Mouse (Mus musculus): ENCODE data around the gene Smyd3. TPM values are rescaled to one million over a fixed set of nuclear protein-coding genes. Genes with fewer than 3 reads are reported as not detected.

Gene Smyd3
- polyA plus RNA-seq, 1 experiment from 2014 or later, result 22.1 TPM

- Histone ChIP-seq H3K36me3 (no peaks in the 10 kb centered on the region), H3K4me3 (no peak overlapping the region), H3K4me2 (replicated peaks) (no peak overlapping the region), H3K9ac (no peak overlapping the region), H3K9me3 (no peaks in the 10 kb centered on the region), H3K27me3 (no peaks in the 10 kb centered on the region), H3K4me1 (peaks cover 10% of the 10 kb centered on the region), H3K27ac (no peak overlapping the region)
- 60% methylated on average over 3 of the region's 3 CpGs for WGBS
- no peak for ATAC-seq (ENCODE audit: low FRiP score, low read depth)
These were observed 288.3 kb downstream of the Smyd3 start for GRCm38 (mm10) chr1:179229515-179229914.

GRCm38 (mm10) chr1:179220290-179220689 is 297.6 kb downstream of the Smyd3 start:
- Histone ChIP-seq H3K4me3 (no peak overlapping the region), H3K9me3 (no peaks in the 10 kb centered on the region), H3K4me2 (replicated peaks) (no peak overlapping the region), H3K27me3 (no peaks in the 10 kb centered on the region), H3K4me1 (peaks cover 8% of the 10 kb centered on the region), H3K27ac (no peak overlapping the region), H3K36me3 (no peaks in the 10 kb centered on the region), H3K9ac (no peak overlapping the region)
- 29% methylated on average over 1 of the region's 1 CpGs for WGBS
- no peak for ATAC-seq (ENCODE audit: low FRiP score, low read depth)

- no peak for ATAC-seq (ENCODE audit: low FRiP score, low read depth)
- Histone ChIP-seq H3K9ac (no peak overlapping the region), H3K9me3 (no peaks in the 10 kb centered on the region), H3K27me3 (no peaks in the 10 kb centered on the region), H3K4me2 (replicated peaks) (no peak overlapping the region), H3K27ac (no peak overlapping the region), H3K4me1 (peaks cover 11% of the 10 kb centered on the region), H3K36me3 (no peaks in the 10 kb centered on the region), H3K4me3 (no peak overlapping the region)
- 35% methylated on average over 5 of the region's 5 CpGs for WGBS
These were observed 299.8 kb downstream of the Smyd3 start for GRCm38 (mm10) chr1:179218061-179218460.

- Histone ChIP-seq H3K4me2 (replicated peaks) (no peak overlapping the region), H3K36me3 (no peaks in the 10 kb centered on the region), H3K4me1 (peaks cover 19% of the 10 kb centered on the region), H3K27me3 (no peaks in the 10 kb centered on the region), H3K9ac (no peak overlapping the region), H3K27ac (no peak overlapping the region), H3K9me3 (no peaks in the 10 kb centered on the region), H3K4me3 (no peak overlapping the region)
- WGBS, result 27% methylated on average over 4 of the region's 4 CpGs
- ATAC-seq (ENCODE audit: low FRiP score, low read depth), result no peak
These were observed 300.8 kb downstream of the Smyd3 start for GRCm38 (mm10) chr1:179217036-179217435.

- H3K4me2 ChIP-seq (replicated peaks), result no peak overlapping the region
- WGBS, result 92% methylated on average over 9 of the region's 9 CpGs
- no peak overlapping the region for H3K9ac ChIP-seq
- H3K36me3 ChIP-seq, result no peaks in the 10 kb centered on the region
- H3K27ac ChIP-seq, result no peak overlapping the region
- ATAC-seq (ENCODE audit: low FRiP score, low read depth), result no peak
- no peak overlapping the region for H3K4me3 ChIP-seq
- peaks cover 4% of the 10 kb centered on the region; the same call in 1 of the 2 replicates for H3K27me3 ChIP-seq
- no peaks in the 10 kb centered on the region for H3K9me3 ChIP-seq
- peaks cover 19% of the 10 kb centered on the region for H3K4me1 ChIP-seq
These were observed 304.5 kb downstream of the Smyd3 start for GRCm38 (mm10) chr1:179213381-179213780.

GRCm38 (mm10) chr1:179212295-179212694 is 305.5 kb downstream of the Smyd3 start:
- Histone ChIP-seq H3K9me3 (no peaks in the 10 kb centered on the region), H3K27me3 (peaks cover 14% of the 10 kb centered on the region; the same call in 1 of the 2 replicates), H3K4me2 (replicated peaks) (no peak overlapping the region), H3K27ac (no peak overlapping the region), H3K4me3 (no peak overlapping the region), H3K36me3 (no peaks in the 10 kb centered on the region), H3K4me1 (peaks cover 22% of the 10 kb centered on the region), H3K9ac (no peak overlapping the region)
- WGBS, result 28% methylated on average over 7 of the region's 7 CpGs
- no peak for ATAC-seq (ENCODE audit: low FRiP score, low read depth)

- no peak for ATAC-seq (ENCODE audit: low FRiP score, low read depth)
- Histone ChIP-seq H3K4me1 (peaks cover 22% of the 10 kb centered on the region), H3K27me3 (peaks cover 14% of the 10 kb centered on the region; the same call in 1 of the 2 replicates), H3K9ac (no peak overlapping the region), H3K9me3 (no peaks in the 10 kb centered on the region), H3K4me3 (no peak overlapping the region), H3K36me3 (no peaks in the 10 kb centered on the region), H3K4me2 (replicated peaks) (no peak overlapping the region), H3K27ac (no peak overlapping the region)
- 81% methylated on average over 4 of the region's 4 CpGs for WGBS
These were observed 306.5 kb downstream of the Smyd3 start for GRCm38 (mm10) chr1:179211313-179211712.

GRCm38 (mm10) chr1:179207846-179208595 is 309.8 kb downstream of the Smyd3 start:
- Histone ChIP-seq H3K9ac (no peak overlapping the region), H3K27ac (no peak overlapping the region), H3K4me3 (no peak overlapping the region), H3K9me3 (no peaks in the 10 kb centered on the region), H3K36me3 (no peaks in the 10 kb centered on the region), H3K4me2 (replicated peaks) (no peak overlapping the region), H3K4me1 (peaks cover 35% of the 10 kb centered on the region), H3K27me3 (peaks cover 17% of the 10 kb centered on the region; the same call in 1 of the 2 replicates)
- WGBS, result 51% methylated on average over 12 of the region's 12 CpGs
- ATAC-seq (ENCODE audit: low FRiP score, low read depth), result no peak

- H3K27me3 ChIP-seq, result peaks cover 17% of the 10 kb centered on the region; the same call in 1 of the 2 replicates
- H3K9ac ChIP-seq, result no peak overlapping the region
- H3K4me3 ChIP-seq, result no peak overlapping the region
- H3K4me1 ChIP-seq, result peaks cover 32% of the 10 kb centered on the region
- 22% methylated on average over 9 of the region's 9 CpGs for WGBS
- H3K36me3 ChIP-seq, result no peaks in the 10 kb centered on the region
- peak; percentile 54; the same call in 1 of the 2 replicates for ATAC-seq (ENCODE audit: low FRiP score, low read depth)
- H3K9me3 ChIP-seq, result no peaks in the 10 kb centered on the region
- 0 out of 2 replicates have a peak overlapping the region, but pooled peaks have one; percentile 7 for H3K4me2 ChIP-seq (replicated peaks)
- no peak overlapping the region for H3K27ac ChIP-seq
These were observed 310.6 kb downstream of the Smyd3 start for GRCm38 (mm10) chr1:179207180-179207741.

GRCm38 (mm10) chr1:179198517-179199200 is 319.2 kb downstream of the Smyd3 start:
- H3K27ac ChIP-seq, result peak overlapping the region; percentile 72
- H3K27me3 ChIP-seq, result 0 out of 2 replicates have a peak, but pooled peaks cover 3% of the 10 kb centered on the region
- no peaks in the 10 kb centered on the region for H3K36me3 ChIP-seq
- H3K9me3 ChIP-seq, result no peaks in the 10 kb centered on the region
- H3K4me3 ChIP-seq, result no peak overlapping the region
- H3K9ac ChIP-seq, result no peak overlapping the region
- ATAC-seq (ENCODE audit: low FRiP score, low read depth), result peak; percentile 41; the same call in 1 of the 2 replicates
- peaks cover 45% of the 10 kb centered on the region for H3K4me1 ChIP-seq
- WGBS, result 45% methylated on average over 9 of the region's 9 CpGs
- H3K4me2 ChIP-seq (replicated peaks), result peak overlapping the region; percentile 28; the same call in 1 of the 2 replicates

GRCm38 (mm10) chr1:179197821-179198516 is 319.9 kb downstream of the Smyd3 start:
- H3K4me1 ChIP-seq, result peaks cover 38% of the 10 kb centered on the region

More at GRCm38 (mm10) chr1:179197821-179198516, 319.9 kb downstream of the Smyd3 start:
- Histone ChIP-seq H3K27me3 (0 out of 2 replicates have a peak, but pooled peaks cover 3% of the 10 kb centered on the region), H3K9me3 (no peaks in the 10 kb centered on the region), H3K9ac (0 out of 2 replicates have a peak overlapping the region, but pooled peaks have one; percentile 19), H3K4me2 (replicated peaks) (peak overlapping the region; percentile 28), H3K4me3 (no peak overlapping the region), H3K27ac (peak overlapping the region; percentile 72), H3K36me3 (no peaks in the 10 kb centered on the region)
- 12% methylated on average over 11 of the region's 11 CpGs for WGBS
- peak; percentile 30; the same call in 1 of the 2 replicates for ATAC-seq (ENCODE audit: low FRiP score, low read depth)
